Mouse (Mus musculus) naive thymus-derived CD4-positive, alpha-beta T cell, adult 2 months (primary cell): ENCODE measurements around the gene Dnajc27.

Experiments used
- DNase-seq: peaks from one replicate; pipeline ENCODE4 v3.0.0-alpha.2; 2011; ENCODE audit warnings: low read depth

Gene Dnajc27

GRCm38 (mm10) chr12:4082132-4083001 is at the start of gene Dnajc27:
Dnajc27 (plus strand) TSS chr12:4082583.
- DNase-seq, result peak; percentile 97

DNA sequence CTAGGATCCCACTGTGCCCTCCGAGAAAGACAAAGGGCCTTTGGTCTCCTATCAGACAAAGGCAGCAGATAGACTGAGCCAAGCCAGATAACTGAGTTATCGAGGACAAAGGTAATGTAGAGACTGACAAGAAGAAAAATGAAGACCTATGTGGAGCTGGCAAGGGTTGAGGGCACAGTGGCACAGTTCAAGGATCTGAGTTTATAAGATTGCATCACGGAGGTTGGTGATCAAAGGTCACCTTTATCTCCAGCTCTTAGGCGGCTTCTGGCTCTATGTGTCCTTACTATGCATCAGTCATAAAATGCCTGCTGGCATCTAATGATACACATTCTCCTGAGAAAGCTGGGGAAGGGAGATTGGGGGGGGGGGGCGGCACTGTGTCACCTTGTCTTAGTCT is 46.2 kb upstream of the Dnajc27 start:
- no peak for DNase-seq

DNA sequence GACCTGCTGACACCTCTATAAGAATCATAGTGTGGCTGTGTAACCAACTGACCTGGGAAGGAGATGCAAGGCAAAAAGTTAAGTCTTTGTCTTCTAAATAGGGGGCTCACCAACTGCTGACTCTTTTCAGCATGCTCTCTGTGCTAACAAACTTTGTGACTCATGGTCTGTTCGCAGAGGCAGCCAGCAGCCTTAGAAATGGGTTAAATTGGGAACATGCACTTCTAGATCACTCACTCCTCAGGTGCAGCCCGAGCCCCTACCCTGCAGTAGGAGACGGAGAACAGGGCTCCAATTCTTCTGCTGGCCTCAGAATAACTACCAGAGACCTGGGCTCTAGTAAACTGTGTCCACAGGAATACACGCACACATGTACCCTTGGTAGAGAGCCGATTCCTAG is 44.9 kb upstream of the Dnajc27 start:
- peak; percentile 4 for DNase-seq

DNA sequence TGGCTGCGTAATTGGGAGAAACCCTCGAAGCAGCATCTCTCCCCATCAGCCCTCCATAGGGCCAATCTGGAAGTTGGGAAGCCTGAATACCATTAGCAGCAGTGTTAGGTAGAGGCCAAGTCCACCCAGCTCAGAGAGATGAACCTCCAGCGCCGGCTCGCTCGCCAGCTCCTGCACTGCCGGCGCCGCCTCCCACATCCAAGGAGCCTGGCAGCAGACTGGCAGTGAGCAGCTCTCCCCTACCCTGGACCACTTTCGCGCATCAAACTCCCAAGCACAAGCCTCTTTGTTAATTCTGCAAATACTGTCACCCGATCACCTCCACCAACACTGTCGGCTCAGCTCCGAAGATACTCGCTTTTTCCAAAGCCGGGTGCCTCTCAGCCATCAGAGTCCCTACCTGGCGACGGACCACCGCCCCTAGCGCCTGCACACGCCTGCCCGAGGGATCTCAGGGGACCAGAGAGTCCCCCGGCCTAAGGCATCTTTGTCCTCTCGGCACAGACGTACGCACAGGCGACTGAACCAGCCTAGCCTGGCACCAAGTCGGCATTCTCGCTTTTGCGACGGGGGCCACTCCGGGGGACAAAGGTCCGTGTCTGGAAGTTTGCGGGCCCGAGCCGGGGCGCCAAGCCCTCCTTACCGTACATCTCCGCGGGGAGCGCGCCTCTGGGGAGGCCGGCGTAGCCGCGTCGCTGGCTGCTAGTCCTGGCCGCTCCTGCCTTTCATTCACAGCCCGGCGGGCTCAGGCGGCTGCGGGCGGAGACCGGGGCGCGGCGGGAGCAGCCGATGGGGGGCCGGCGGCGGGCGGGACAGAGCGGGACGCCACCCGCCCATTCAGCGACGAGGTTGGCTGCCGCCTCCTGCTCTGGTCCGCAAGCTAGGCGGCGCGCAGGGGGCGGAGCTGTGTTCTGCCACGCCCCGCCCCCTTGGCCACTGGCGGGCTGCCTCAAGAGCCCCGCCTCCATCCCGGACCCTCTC is 44.0 kb upstream of the Dnajc27 start, which contains the start of gene Efr3b:
Efr3b (minus strand) TSS at position 855 of the 981 bp plus-strand sequence.
- DNase-seq, result peak; percentile 55

DNA sequence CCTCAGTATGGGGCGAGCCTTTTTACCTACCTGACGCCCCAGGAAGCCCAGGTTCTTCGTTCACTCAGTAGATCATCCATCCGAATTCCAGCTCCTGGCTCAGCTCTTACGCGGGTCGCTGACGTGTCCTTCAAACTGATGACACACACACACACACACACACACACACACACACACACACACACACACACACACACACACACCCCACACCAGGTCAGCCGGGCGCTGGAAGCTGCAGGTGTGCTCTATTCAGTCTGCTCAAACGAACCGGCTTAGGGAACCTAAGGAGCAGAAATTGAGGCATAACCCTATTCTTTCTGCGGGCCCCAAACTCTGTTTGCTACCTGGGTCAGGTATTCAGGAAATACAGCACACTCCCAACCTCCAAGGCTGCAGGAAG is 43.3 kb upstream of the Dnajc27 start:
- DNase-seq, result no peak

DNA sequence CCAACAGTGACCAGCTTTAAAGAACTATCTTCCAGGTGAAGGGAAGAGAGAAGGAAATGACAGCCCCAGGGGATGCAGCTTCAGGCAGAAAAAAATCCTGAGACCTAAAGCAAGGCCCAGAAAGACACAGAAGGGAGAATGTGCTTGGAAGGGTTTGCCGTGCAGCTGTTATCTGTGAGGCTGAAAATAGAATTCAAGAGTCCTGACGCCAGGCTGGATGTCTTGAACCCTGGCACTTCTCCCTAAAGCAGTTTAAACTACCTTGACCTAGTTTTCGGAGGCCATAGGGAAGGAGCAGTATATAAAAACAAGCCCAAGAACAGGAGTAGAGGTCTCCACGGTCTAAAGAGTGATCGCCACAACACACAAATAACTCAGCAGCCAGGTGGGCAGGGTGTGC is 40.0 kb upstream of the Dnajc27 start:
- DNase-seq, result no peak

DNA sequence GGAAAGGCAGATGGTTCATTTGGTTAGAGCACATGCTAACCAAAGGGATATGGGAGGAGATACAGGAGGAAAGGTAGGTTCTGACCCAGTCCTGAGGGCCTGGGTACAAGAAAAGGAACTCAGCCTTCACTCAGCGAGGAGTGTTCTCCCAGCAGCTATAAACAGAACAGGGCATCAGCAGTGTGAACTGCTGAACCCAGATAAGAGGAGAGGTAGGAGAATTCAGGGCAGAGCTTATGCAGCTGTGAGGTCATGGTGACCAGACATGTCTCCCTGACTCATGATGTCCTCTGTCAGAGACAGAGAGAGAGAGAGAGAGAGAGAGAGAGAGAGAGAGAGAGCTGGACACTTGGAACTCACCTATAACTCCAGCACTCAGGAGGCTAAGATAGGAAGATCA is 36.4 kb upstream of the Dnajc27 start:
- no peak for DNase-seq

DNA sequence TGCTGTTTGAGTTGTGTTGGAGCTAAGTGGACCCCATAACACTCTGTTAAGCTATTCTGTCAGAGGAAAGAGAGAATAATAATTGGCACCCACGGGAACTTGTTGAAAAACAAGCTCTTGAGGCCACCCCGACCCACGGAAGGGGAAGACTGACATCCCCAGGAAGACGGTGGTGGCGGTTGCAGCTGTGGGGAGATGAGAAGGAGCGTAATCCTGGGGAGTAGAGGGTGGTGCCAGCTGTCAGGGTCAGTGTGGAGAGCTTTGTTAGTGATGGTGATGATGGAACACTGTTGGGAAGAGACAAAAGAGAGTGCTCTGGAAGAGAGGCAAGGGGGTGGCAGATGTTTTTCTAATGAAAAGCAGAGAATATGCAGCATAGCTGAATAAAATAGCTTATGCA is 34.4 kb upstream of the Dnajc27 start:
- no peak for DNase-seq

DNA sequence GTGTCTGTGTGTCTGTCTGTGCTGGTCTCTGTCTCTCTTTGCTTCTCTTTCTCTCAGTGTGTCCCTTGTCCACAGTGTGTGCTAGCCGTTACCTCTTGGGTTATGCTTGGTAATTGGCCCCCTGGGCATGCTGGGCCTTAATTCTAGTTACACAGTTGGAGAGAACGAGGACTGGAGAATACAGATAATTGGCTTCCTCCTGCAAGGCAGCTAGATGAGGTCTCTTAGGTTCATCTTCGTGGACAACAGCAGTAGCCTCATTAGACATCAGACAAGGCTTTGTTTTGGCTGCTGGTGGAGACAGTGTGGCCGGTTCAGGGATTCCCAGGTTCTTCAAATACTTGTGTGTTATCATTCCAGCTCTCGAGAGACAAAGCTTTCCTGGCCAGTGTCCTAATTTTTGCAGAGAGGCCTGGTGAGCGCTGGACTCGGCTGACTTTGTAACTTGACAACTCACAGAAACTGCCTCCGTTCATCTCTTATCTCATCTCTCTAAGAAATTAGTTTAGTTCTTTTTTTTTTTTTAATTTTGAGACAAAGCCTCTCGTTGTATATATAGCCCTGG is 31.4 kb upstream of the Dnajc27 start:
- DNase-seq, result no peak

GRCm38 (mm10) chr12:4053643-4054042 is 28.7 kb upstream of the Dnajc27 start:
- DNase-seq, result no peak

- DNase-seq, result no peak
Observed at GRCm38 (mm10) chr12:4054845-4055244, 27.5 kb upstream of the Dnajc27 start.

GRCm38 (mm10) chr12:4058321-4058720 is 24.1 kb upstream of the Dnajc27 start:
- no peak for DNase-seq

DNA sequence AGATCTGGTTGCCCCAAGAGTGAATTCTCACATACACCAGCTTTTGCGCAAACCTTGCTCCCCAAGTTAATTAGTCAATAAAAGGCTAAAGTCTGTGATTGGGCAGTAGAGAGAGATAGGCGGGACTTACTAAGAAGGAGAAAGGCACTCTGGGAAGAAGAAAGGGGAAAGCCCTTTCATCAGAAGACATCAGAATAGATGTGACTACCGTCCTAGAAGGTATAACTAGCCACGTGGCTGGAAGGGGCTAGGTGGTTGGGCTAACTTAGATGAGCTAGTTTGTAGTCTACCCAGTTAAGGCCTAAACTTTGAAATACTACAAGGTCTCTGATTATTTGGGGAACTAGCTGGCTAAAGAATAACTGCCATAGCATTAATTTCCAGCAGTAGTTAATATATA is 22.7 kb upstream of the Dnajc27 start:
- no peak for DNase-seq

GRCm38 (mm10) chr12:4065498-4065897 is 16.9 kb upstream of the Dnajc27 start:
- peak; percentile 21 for DNase-seq

DNA sequence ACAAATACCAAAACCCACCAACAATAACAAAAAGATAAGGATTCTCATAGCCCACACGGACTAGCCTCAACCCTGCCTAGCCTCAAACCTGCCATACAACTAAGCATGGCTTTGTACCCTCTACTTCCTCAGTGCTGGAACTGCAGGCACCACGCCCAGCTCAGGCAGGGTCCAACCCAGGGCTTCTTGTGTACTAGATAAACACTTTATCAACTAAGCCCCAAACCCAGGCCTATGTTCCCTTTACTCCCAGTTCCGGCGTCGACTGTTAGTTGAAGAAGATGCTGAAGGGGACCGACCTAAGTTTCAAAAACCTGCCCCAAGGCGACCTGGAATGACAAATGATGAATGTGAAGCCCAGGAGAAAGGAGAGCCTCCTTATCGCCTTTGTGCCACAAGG is 16.4 kb upstream of the Dnajc27 start:
- DNase-seq, result no peak

DNA sequence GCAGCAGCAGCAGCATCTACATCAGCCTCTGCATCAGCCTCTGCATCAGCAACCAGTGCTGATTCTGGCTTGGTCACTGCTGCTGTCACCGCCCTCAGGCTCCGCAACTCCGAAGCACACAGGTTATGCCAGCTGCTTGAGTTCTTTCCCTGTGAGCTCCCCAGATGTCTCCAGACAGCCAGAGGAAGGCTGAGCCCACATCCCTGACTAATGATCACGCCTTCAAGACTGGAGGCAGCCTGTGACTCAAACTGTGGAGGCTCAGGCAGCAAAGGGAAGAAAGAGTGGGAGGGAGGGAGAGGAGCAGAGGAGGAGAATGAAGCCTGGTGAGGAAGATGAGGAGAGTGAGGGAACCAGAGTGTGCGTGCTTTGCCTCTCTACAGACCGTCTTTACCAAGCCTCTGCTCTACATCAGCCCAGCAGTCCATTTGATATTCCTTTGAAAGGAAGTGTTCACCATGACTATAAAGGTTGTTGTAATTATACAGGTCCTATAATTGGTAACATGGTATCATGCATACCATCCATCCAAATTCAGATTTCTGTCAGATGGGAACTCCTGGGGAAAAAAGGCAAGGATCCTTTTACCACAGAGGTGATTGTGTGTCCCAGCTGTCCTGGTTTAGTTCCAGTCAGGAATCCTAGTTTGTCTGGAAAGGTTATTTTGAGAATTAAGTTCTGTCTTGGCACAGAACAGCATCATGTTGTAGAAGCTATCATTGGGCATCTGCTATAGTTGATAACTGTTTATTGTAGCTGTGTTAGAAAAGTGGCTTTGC is 15.5 kb upstream of the Dnajc27 start:
- DNase-seq, result no peak

GRCm38 (mm10) chr12:4068551-4068950 is 13.8 kb upstream of the Dnajc27 start:
- DNase-seq, result no peak

DNA sequence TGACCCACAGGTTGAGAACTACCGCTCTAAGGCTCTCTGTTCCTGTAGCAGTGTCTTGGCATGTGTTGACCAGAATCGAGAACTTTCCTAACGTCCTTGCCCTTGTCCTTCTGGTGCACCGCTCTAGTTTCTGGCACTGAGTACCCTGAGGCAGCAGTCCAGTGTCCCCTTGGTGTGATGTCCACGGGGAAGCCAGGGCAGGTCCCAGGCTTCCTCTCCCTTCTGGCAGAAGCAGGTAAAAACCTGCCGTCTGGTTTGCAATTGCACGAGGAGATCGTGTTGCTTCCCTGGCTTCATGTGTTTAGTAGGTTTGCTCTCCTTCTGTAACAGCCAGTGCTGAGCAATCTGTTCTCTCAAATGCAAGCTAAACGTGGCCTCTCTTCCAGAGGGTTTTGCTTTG is 10.7 kb upstream of the Dnajc27 start:
- no peak for DNase-seq

GRCm38 (mm10) chr12:4075407-4075806 is 7.0 kb upstream of the Dnajc27 start:
- no peak for DNase-seq

- no peak for DNase-seq
Observed at GRCm38 (mm10) chr12:4076383-4076782, 6.0 kb upstream of the Dnajc27 start.

DNA sequence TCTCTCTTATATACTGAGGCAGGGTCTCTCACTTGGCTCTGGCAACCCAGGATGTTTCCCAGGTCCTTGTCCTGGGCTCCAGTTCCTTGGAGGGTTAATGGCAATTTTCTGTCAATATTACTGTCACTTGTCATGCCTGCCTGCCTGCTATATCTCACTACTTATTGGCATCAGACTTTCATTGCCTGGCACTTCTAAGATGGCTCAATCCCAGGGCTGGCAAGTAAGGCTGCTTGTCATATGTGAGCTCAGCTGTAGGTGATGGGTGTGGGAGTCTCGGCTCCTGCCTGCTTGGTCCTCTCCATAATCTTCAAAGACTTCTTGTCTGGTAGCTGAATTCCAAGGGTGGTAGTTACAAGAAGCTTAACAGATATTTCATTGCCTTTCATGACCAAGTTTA is 4.3 kb upstream of the Dnajc27 start:
- no peak for DNase-seq

DNA sequence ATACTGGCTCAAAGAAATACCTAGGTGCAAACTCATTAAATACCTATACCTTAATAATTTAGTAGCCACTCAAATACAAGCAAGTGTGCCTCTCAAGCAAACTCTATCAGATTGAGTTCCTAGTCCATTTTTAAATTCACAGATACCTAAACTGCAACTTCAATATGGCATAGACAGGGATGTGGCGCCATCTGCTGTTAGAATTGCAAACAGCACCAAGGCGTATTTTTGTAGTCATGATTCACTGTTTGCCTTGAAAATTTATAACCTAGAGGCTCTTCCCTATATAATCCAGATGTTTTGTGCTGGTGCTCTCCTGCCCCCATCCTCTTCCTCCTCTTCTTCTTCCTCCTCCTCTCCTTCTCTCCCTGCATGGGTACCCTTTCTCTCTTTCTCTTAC is 2.1 kb upstream of the Dnajc27 start:
- DNase-seq, result peak; percentile 90
